Mouse (Mus musculus): Measurements from ENCODE around the gene Flt1.
"Not testable (repeated sequence)": the region's sequence is repeated elsewhere in the genome, so short reads cannot be mapped to it uniquely, and the experiment has no call there.

GRCm38 (mm10) chr5:147557641-147558040 lies 168.2 kb downstream of the Flt1 start:
- not testable (repeated sequence) for TF ChIP-seq POLR2A (IDR thresholded peaks at IDR 0.05; ENCODE audit: low read depth, low read length); CTCF (IDR thresholded peaks at IDR 0.05; ENCODE audit: extremely low read depth, insufficient read length, insufficient replicate concordance, low read depth, low read length)
